Mouse (Mus musculus) midbrain, embryonic 15.5 days (tissue): ENCODE measurements around the gene Ccdc82. TPM values are rescaled to one million over a fixed set of nuclear protein-coding genes. Genes with fewer than 3 reads are reported as not detected.

Source experiments
- ATAC-seq: fragments of 200-750 bp; cut with Nextera tagmentation; replicated peaks from 2 replicates; pipeline ENCODE4 v1.8.0; 2017; ENCODE audit warnings: moderate TSS enrichment
- H3K27ac ChIP-seq: fragments of 300-500 bp; sonication (generic); 2 replicates; pipeline ENCODE4 v1.5.1; 2015; ENCODE audit warnings: mild to moderate bottlenecking, inconsistent platforms
- H3K27me3 ChIP-seq: fragments of 300-500 bp; sonication (generic); replicated peaks from 2 replicates; pipeline ENCODE4 v1.6.1; 2015; ENCODE audit warnings: inconsistent platforms
- H3K36me3 ChIP-seq: fragments of 300-500 bp; sonication (generic); replicated peaks from 2 replicates; pipeline ENCODE4 v1.6.1; 2015; ENCODE audit warnings: inconsistent platforms
- H3K4me1 ChIP-seq: fragments of 300-500 bp; sonication (generic); 2 replicates; pipeline ENCODE4 v1.6.1; 2015; ENCODE audit warnings: inconsistent platforms
- H3K4me2 ChIP-seq: fragments of 300-500 bp; sonication (generic); 2 replicates; pipeline ENCODE4 v1.6.1; 2015; ENCODE audit warnings: inconsistent platforms, mild to moderate bottlenecking, moderate library complexity
- H3K4me3 ChIP-seq: fragments of 300-500 bp; sonication (generic); 2 replicates; pipeline ENCODE4 v1.5.1; 2015; ENCODE audit warnings: mild to moderate bottlenecking, inconsistent platforms
- H3K9ac ChIP-seq: fragments of 300-500 bp; sonication (generic); 2 replicates; pipeline ENCODE4 v1.6.1; 2015; ENCODE audit warnings: mild to moderate bottlenecking, inconsistent platforms
- H3K9me3 ChIP-seq: fragments of 300-500 bp; sonication (generic); 2 replicates; pipeline ENCODE4 v1.6.1; 2016; ENCODE audit warnings: inconsistent platforms
- WGBS: fragments of 180-500 bp; shearing (Covaris S2); methylation state at CpG from one replicate; pipeline ENCODE4 v1.1.7; 2015; ENCODE audit warnings: mixed read lengths; 5-methylcytosine and 5-hydroxymethylcytosine counted together
- polyA plus RNA-seq: library from polyadenylated mRNA; unstranded; fragments of >200 nt; fragmentation: Nextera tagmentation; extraction: Ambion mirVana; gene quantifications from 2 replicates; pipeline ENCODE4 v1.2.1, GENCODE M21; 2015

Ccdc82 gene
- polyA plus RNA-seq, 1 experiment from 2014 or later = 12.8 TPM

DNA sequence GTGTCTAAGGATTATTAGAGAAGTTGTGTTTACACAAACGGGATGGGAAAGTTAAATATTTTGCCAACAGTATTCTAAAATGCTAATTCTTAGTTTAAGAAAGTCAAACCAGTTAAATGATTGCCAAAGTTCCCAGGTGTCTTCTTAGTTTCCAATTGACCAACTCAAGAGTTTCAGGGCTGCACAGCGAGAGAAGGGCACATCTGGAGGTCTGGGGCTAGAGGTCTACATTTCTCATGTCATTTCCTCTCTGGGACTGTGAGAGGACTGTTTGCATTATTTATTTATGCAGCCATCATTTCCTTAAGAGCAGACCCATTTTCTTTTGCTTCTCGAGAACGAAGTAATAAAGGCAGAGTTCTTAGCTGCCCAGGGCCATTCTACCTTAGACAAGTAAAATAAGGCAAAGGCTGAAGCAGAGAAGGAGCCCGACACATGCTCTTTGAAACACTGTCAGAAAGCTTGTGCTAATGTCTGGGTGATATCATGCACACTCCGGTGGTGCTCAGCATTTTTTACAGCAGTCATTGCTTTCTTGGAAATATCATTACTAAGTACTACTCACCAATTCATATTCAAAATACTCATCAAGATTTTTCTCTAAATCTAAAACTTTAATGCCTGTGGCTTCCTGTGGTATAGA lies 55.5 kb downstream of the Ccdc82 start:
- no peaks in the 10 kb centered on the region for H3K36me3 ChIP-seq
- no peak overlapping the region for H3K27ac ChIP-seq
- peak overlapping the region; percentile 89; the same call in 1 of the 2 replicates for H3K4me2 ChIP-seq
- peaks cover 79% of the 10 kb centered on the region for H3K4me1 ChIP-seq
- H3K4me3 ChIP-seq = no peak overlapping the region
- no peak for ATAC-seq
- H3K9me3 ChIP-seq = no peaks in the 10 kb centered on the region
- no peak overlapping the region for H3K9ac ChIP-seq
- 36% methylated on average over 6 of the region's 6 CpGs for WGBS
- H3K27me3 ChIP-seq = no peaks in the 10 kb centered on the region

DNA sequence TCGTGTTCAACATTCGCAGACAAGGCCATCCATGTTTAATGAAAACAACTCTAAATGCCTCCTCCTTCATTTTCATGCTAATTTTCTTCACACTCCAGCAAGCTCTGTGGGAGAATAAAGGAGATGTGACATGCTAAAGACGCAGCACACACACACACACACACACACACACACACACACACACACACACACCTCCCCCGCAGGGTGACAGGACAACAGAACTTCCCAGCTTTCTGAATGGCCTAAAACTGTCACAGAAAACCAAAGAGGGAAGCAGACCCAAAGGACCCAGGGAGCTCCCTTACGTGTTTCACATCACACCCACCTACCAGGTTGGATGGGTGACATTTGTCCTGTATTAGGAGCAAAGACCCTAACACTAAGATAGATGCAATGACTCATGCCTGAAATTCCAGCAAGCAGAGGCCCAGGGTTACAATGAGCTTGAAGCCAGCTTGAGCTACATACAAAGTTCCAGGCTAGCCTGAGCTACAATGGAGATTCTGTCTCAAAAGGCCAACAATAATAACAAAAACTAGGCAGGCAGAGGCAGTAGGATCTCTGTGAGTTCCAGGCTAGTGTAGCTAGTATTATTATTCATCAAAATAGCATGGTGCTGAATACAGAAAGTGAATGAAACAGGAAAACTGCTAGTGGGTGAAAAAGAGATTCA lies 56.5 kb downstream of the Ccdc82 start:
- no peaks in the 10 kb centered on the region for H3K27me3 ChIP-seq
- 22% methylated on average over 5 of the region's 5 CpGs for WGBS
- H3K9me3 ChIP-seq = no peaks in the 10 kb centered on the region
- H3K4me2 ChIP-seq = no peak overlapping the region
- H3K4me3 ChIP-seq = no peak overlapping the region
- H3K4me1 ChIP-seq = peaks cover 80% of the 10 kb centered on the region
- ATAC-seq = no peak
- no peak overlapping the region for H3K27ac ChIP-seq
- no peak overlapping the region for H3K9ac ChIP-seq
- H3K36me3 ChIP-seq = no peaks in the 10 kb centered on the region

GRCm38 (mm10) chr9:13303976-13304375 lies 57.2 kb downstream of the Ccdc82 start:
- H3K9me3 ChIP-seq = no peaks in the 10 kb centered on the region
- no peaks in the 10 kb centered on the region for H3K27me3 ChIP-seq
- 26% methylated on average over 6 of the region's 6 CpGs for WGBS
- H3K4me1 ChIP-seq = peaks cover 72% of the 10 kb centered on the region
- ATAC-seq = no peak
- H3K36me3 ChIP-seq = no peaks in the 10 kb centered on the region
- no peak overlapping the region for H3K4me3 ChIP-seq
- no peak overlapping the region for H3K27ac ChIP-seq
- no peak overlapping the region for H3K9ac ChIP-seq
- no peak overlapping the region for H3K4me2 ChIP-seq

GRCm38 (mm10) chr9:13306471-13306870 lies 59.7 kb downstream of the Ccdc82 start:
- Histone ChIP-seq H3K36me3 (no peaks in the 10 kb centered on the region), H3K27me3 (no peaks in the 10 kb centered on the region), H3K27ac (no peak overlapping the region), H3K4me3 (no peak overlapping the region), H3K9ac (no peak overlapping the region), H3K4me2 (no peak overlapping the region), H3K9me3 (no peaks in the 10 kb centered on the region), H3K4me1 (peaks cover 60% of the 10 kb centered on the region)
- 91% methylated on average over 3 of the region's 3 CpGs for WGBS
- no peak for ATAC-seq

- H3K9me3 ChIP-seq = no peaks in the 10 kb centered on the region
- H3K36me3 ChIP-seq = no peaks in the 10 kb centered on the region
- H3K9ac ChIP-seq = no peak overlapping the region
- H3K27ac ChIP-seq = no peak overlapping the region
- H3K4me3 ChIP-seq = no peak overlapping the region
- ATAC-seq = no peak
- H3K27me3 ChIP-seq = no peaks in the 10 kb centered on the region
- 27% methylated on average over 4 of the region's 4 CpGs for WGBS
- H3K4me1 ChIP-seq = peaks cover 52% of the 10 kb centered on the region
- no peak overlapping the region for H3K4me2 ChIP-seq
Observed at GRCm38 (mm10) chr9:13307226-13307625, 60.5 kb downstream of the Ccdc82 start.

GRCm38 (mm10) chr9:13308718-13309117 lies 62.0 kb downstream of the Ccdc82 start:
- no peak for ATAC-seq
- H3K27ac ChIP-seq = no peak overlapping the region
- no peak overlapping the region for H3K4me2 ChIP-seq
- 66% methylated on average over 8 of the region's 8 CpGs for WGBS
- H3K4me1 ChIP-seq = peaks cover 38% of the 10 kb centered on the region
- H3K9me3 ChIP-seq = no peaks in the 10 kb centered on the region
- H3K4me3 ChIP-seq = no peak overlapping the region
- H3K9ac ChIP-seq = no peak overlapping the region
- H3K27me3 ChIP-seq = no peaks in the 10 kb centered on the region
- no peaks in the 10 kb centered on the region for H3K36me3 ChIP-seq

GRCm38 (mm10) chr9:13309807-13310206 lies 63.1 kb downstream of the Ccdc82 start:
- no peaks in the 10 kb centered on the region for H3K9me3 ChIP-seq
- no peaks in the 10 kb centered on the region for H3K27me3 ChIP-seq
- H3K36me3 ChIP-seq = no peaks in the 10 kb centered on the region
- H3K27ac ChIP-seq = peak overlapping the region; percentile 71; the same call in 1 of the 2 replicates
- peaks cover 29% of the 10 kb centered on the region for H3K4me1 ChIP-seq
- WGBS = 53% methylated on average over 7 of the region's 7 CpGs
- H3K4me2 ChIP-seq = no peak overlapping the region
- no peak overlapping the region for H3K4me3 ChIP-seq
- peak; percentile 35; the same call in 1 of the 2 replicates for ATAC-seq
- H3K9ac ChIP-seq = no peak overlapping the region

- Histone ChIP-seq H3K36me3 (no peaks in the 10 kb centered on the region), H3K4me3 (no peak overlapping the region), H3K4me2 (no peak overlapping the region), H3K4me1 (peaks cover 29% of the 10 kb centered on the region), H3K9me3 (no peaks in the 10 kb centered on the region), H3K9ac (no peak overlapping the region), H3K27me3 (no peaks in the 10 kb centered on the region), H3K27ac (peak overlapping the region; percentile 71)
- 23% methylated on average over 3 of the region's 3 CpGs for WGBS
- ATAC-seq = peak; percentile 14; the same call in 1 of the 2 replicates
Observed at GRCm38 (mm10) chr9:13310236-13310635, 63.5 kb downstream of the Ccdc82 start.

DNA sequence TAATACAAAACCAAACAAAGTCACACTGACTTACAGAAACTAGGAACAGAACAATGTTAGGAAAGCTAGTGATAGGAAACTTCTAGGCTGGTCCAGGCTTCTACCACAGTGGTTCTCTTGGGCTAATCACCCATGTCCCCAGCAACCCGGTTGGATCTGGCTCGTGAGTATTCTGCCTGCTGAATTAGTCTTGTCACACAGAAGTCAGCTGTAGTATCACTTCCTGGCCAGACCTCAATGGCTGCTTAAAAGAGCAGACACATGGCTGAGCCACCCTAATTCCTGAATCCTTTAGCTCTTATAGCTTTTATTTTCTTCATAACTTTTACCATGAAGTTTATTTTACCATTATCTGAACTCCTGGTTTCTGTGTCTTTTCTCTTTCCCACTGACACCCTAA lies 64.3 kb downstream of the Ccdc82 start:
- H3K4me2 ChIP-seq = no peak overlapping the region
- no peak overlapping the region for H3K4me3 ChIP-seq
- H3K9ac ChIP-seq = no peak overlapping the region
- no peaks in the 10 kb centered on the region for H3K36me3 ChIP-seq
- no peak overlapping the region for H3K27ac ChIP-seq
- ATAC-seq = no peak
- H3K27me3 ChIP-seq = no peaks in the 10 kb centered on the region
- H3K9me3 ChIP-seq = no peaks in the 10 kb centered on the region
- 33% methylated on average over 2 of the region's 2 CpGs for WGBS
- peaks cover 27% of the 10 kb centered on the region for H3K4me1 ChIP-seq

- Histone ChIP-seq H3K4me3 (no peak overlapping the region), H3K4me1 (peaks cover 13% of the 10 kb centered on the region), H3K9me3 (no peaks in the 10 kb centered on the region), H3K27me3 (no peaks in the 10 kb centered on the region), H3K4me2 (no peak overlapping the region), H3K27ac (no peak overlapping the region), H3K36me3 (no peaks in the 10 kb centered on the region), H3K9ac (no peak overlapping the region)
- ATAC-seq = no peak
- WGBS = 92% methylated on average over 2 of the region's 2 CpGs
Observed at GRCm38 (mm10) chr9:13313923-13314322, 67.2 kb downstream of the Ccdc82 start.

- 84% methylated on average over 5 of the region's 5 CpGs for WGBS
- Histone ChIP-seq H3K27me3 (no peaks in the 10 kb centered on the region), H3K4me3 (no peak overlapping the region), H3K9me3 (no peaks in the 10 kb centered on the region), H3K27ac (no peak overlapping the region), H3K36me3 (no peaks in the 10 kb centered on the region), H3K4me1 (peaks cover 11% of the 10 kb centered on the region), H3K4me2 (no peak overlapping the region), H3K9ac (no peak overlapping the region)
- ATAC-seq = no peak
Observed at GRCm38 (mm10) chr9:13314577-13315004, 67.8 kb downstream of the Ccdc82 start.

GRCm38 (mm10) chr9:13315393-13315792 lies 68.6 kb downstream of the Ccdc82 start:
- H3K4me1 ChIP-seq = peaks cover 3% of the 10 kb centered on the region
- 81% methylated on average over 5 of the region's 5 CpGs for WGBS
- no peak overlapping the region for H3K4me3 ChIP-seq
- H3K9me3 ChIP-seq = no peaks in the 10 kb centered on the region
- H3K27ac ChIP-seq = no peak overlapping the region
- ATAC-seq = no peak
- no peaks in the 10 kb centered on the region for H3K27me3 ChIP-seq
- H3K9ac ChIP-seq = no peak overlapping the region
- no peak overlapping the region for H3K4me2 ChIP-seq
- H3K36me3 ChIP-seq = no peaks in the 10 kb centered on the region

- no peak for ATAC-seq
- Histone ChIP-seq H3K4me3 (no peak overlapping the region), H3K27me3 (no peaks in the 10 kb centered on the region), H3K27ac (no peak overlapping the region), H3K9me3 (no peaks in the 10 kb centered on the region), H3K4me1 (peaks cover 6% of the 10 kb centered on the region), H3K36me3 (no peaks in the 10 kb centered on the region), H3K4me2 (no peak overlapping the region), H3K9ac (no peak overlapping the region)
- 91% methylated on average over 2 of the region's 2 CpGs for WGBS
Observed at GRCm38 (mm10) chr9:13319566-13319965, 72.8 kb downstream of the Ccdc82 start.
